Mouse (Mus musculus): Measurements from ENCODE around the gene Kcnk6. TPM values are rescaled to one million over a fixed set of nuclear protein-coding genes. Genes with fewer than 3 reads are reported as not detected.

Kcnk6 gene
- 7.0 and 7.1 TPM in 2 replicates for polyA plus RNA-seq (2011; ENCODE audit: insufficient read depth, insufficient read length, low read depth, missing spikeins)

- Histone ChIP-seq H3K36me3 (ENCODE audit: control insufficient read depth, insufficient read depth, low read length, poor library complexity, severe bottlenecking) (no peaks in the 10 kb centered on the region), H3K4me1 (ENCODE audit: control insufficient read depth, insufficient read depth, low read length) (peaks cover 1% of the 10 kb centered on the region), H3K9me3 (replicated peaks; ENCODE audit: control insufficient read depth, insufficient read depth, low read length, poor library complexity, severe bottlenecking) (no peaks in the 10 kb centered on the region), H3K27me3 (ENCODE audit: control insufficient read depth, insufficient read depth, low read length, poor library complexity, severe bottlenecking) (no peaks in the 10 kb centered on the region), H3K9ac (ENCODE audit: low read depth, poor library complexity, severe bottlenecking) (peak within 1 kb of the TSS; percentile 62), H3K4me3 (ENCODE audit: low read depth, low read length) (peak within 1 kb of the TSS; percentile 56), H3K27ac (ENCODE audit: insufficient read depth, low read length) (no peak within 1 kb of the TSS)
- TF ChIP-seq EP300 (IDR thresholded peaks at IDR 0.05; ENCODE audit: insufficient read depth, low read depth, low read length) (no peak; the same call in 1 of the 2 replicates), POLR2A (IDR thresholded peaks at IDR 0.05; ENCODE audit: insufficient read depth, low read length) (no peak), CTCF (IDR thresholded peaks at IDR 0.05; ENCODE audit: low read depth, low read length) (no peak)
Observed at GRCm38 (mm10) chr7:29232247-29233013, at the start of gene Kcnk6. TSS of gene Kcnk6 (minus strand) at chr7:29232515.

- Histone ChIP-seq H3K27ac (ENCODE audit: insufficient read depth, low read length) (peak within 1 kb of the TSS; percentile 31), H3K4me1 (ENCODE audit: control insufficient read depth, insufficient read depth, low read length) (peaks cover 2% of the 10 kb centered on the region), H3K36me3 (ENCODE audit: control insufficient read depth, insufficient read depth, low read length, poor library complexity, severe bottlenecking) (peaks cover 14% of the 10 kb centered on the region), H3K4me3 (ENCODE audit: low read depth, low read length) (peak within 1 kb of the TSS; percentile 87), H3K9ac (ENCODE audit: low read depth, poor library complexity, severe bottlenecking) (peak within 1 kb of the TSS; percentile 89), H3K9me3 (replicated peaks; ENCODE audit: control insufficient read depth, insufficient read depth, low read length, poor library complexity, severe bottlenecking) (no peaks in the 10 kb centered on the region), H3K27me3 (ENCODE audit: control insufficient read depth, insufficient read depth, low read length, poor library complexity, severe bottlenecking) (no peaks in the 10 kb centered on the region)
- peak; percentile 96 for TF ChIP-seq POLR2A (IDR thresholded peaks at IDR 0.05; ENCODE audit: insufficient read depth, low read length)
- 0 out of 2 replicates have a peak, but pooled peaks have one; percentile 16 for TF ChIP-seq EP300 (IDR thresholded peaks at IDR 0.05; ENCODE audit: insufficient read depth, low read depth, low read length)
- peak; percentile 14 for TF ChIP-seq CTCF (IDR thresholded peaks at IDR 0.05; ENCODE audit: low read depth, low read length)
Observed at GRCm38 (mm10) chr7:29281201-29282073, 49.1 kb upstream of the Kcnk6 start, which contains the start of gene Spint2. TSS of gene Spint2 (minus strand) at chr7:29281912.

GRCm38 (mm10) chr7:29280801-29281200, 48.5 kb upstream of the Kcnk6 start:
- Histone ChIP-seq H3K9ac (ENCODE audit: low read depth, poor library complexity, severe bottlenecking) (peak overlapping the region; percentile 89), H3K27ac (ENCODE audit: insufficient read depth, low read length) (peak overlapping the region; percentile 5; the same call in 1 of the 2 replicates), H3K4me1 (ENCODE audit: control insufficient read depth, insufficient read depth, low read length) (peaks cover 2% of the 10 kb centered on the region), H3K36me3 (ENCODE audit: control insufficient read depth, insufficient read depth, low read length, poor library complexity, severe bottlenecking) (peaks cover 14% of the 10 kb centered on the region), H3K27me3 (ENCODE audit: control insufficient read depth, insufficient read depth, low read length, poor library complexity, severe bottlenecking) (no peaks in the 10 kb centered on the region), H3K4me3 (ENCODE audit: low read depth, low read length) (peak overlapping the region; percentile 87), H3K9me3 (replicated peaks; ENCODE audit: control insufficient read depth, insufficient read depth, low read length, poor library complexity, severe bottlenecking) (no peaks in the 10 kb centered on the region)
- no peak for TF ChIP-seq CTCF (IDR thresholded peaks at IDR 0.05; ENCODE audit: low read depth, low read length)
- TF ChIP-seq EP300 (IDR thresholded peaks at IDR 0.05; ENCODE audit: insufficient read depth, low read depth, low read length), result no peak
- no peak for TF ChIP-seq POLR2A (IDR thresholded peaks at IDR 0.05; ENCODE audit: insufficient read depth, low read length)

- Histone ChIP-seq H3K27me3 (ENCODE audit: control insufficient read depth, insufficient read depth, low read length, poor library complexity, severe bottlenecking) (no peaks in the 10 kb centered on the region), H3K4me3 (ENCODE audit: low read depth, low read length) (peak overlapping the region; percentile 87), H3K9me3 (replicated peaks; ENCODE audit: control insufficient read depth, insufficient read depth, low read length, poor library complexity, severe bottlenecking) (no peaks in the 10 kb centered on the region), H3K27ac (ENCODE audit: insufficient read depth, low read length) (no peak overlapping the region), H3K36me3 (ENCODE audit: control insufficient read depth, insufficient read depth, low read length, poor library complexity, severe bottlenecking) (peaks cover 14% of the 10 kb centered on the region), H3K4me1 (ENCODE audit: control insufficient read depth, insufficient read depth, low read length) (peaks cover 2% of the 10 kb centered on the region), H3K9ac (ENCODE audit: low read depth, poor library complexity, severe bottlenecking) (peak overlapping the region; percentile 89)
- TF ChIP-seq CTCF (IDR thresholded peaks at IDR 0.05; ENCODE audit: low read depth, low read length) (no peak), EP300 (IDR thresholded peaks at IDR 0.05; ENCODE audit: insufficient read depth, low read depth, low read length) (no peak), POLR2A (IDR thresholded peaks at IDR 0.05; ENCODE audit: insufficient read depth, low read length) (no peak)
Observed at GRCm38 (mm10) chr7:29279924-29280323, 47.6 kb upstream of the Kcnk6 start.

- Histone ChIP-seq H3K4me3 (ENCODE audit: low read depth, low read length) (no peak overlapping the region), H3K36me3 (ENCODE audit: control insufficient read depth, insufficient read depth, low read length, poor library complexity, severe bottlenecking) (peaks cover 14% of the 10 kb centered on the region), H3K9me3 (replicated peaks; ENCODE audit: control insufficient read depth, insufficient read depth, low read length, poor library complexity, severe bottlenecking) (no peaks in the 10 kb centered on the region), H3K9ac (ENCODE audit: low read depth, poor library complexity, severe bottlenecking) (peak overlapping the region; percentile 21; the same call in 1 of the 2 replicates), H3K27me3 (ENCODE audit: control insufficient read depth, insufficient read depth, low read length, poor library complexity, severe bottlenecking) (no peaks in the 10 kb centered on the region), H3K4me1 (ENCODE audit: control insufficient read depth, insufficient read depth, low read length) (peaks cover 2% of the 10 kb centered on the region), H3K27ac (ENCODE audit: insufficient read depth, low read length) (peak overlapping the region; percentile 8; the same call in 1 of the 2 replicates)
- TF ChIP-seq POLR2A (IDR thresholded peaks at IDR 0.05; ENCODE audit: insufficient read depth, low read length), result no peak
- TF ChIP-seq CTCF (IDR thresholded peaks at IDR 0.05; ENCODE audit: low read depth, low read length), result no peak
- TF ChIP-seq EP300 (IDR thresholded peaks at IDR 0.05; ENCODE audit: insufficient read depth, low read depth, low read length), result no peak
Observed at GRCm38 (mm10) chr7:29279261-29279660, 46.9 kb upstream of the Kcnk6 start.
